Mouse (Mus musculus): ENCODE results near the gene Sdf2l1.

The Sdf2l1 gene

GRCm38 (mm10) chr16:17132906-17133200 lies 670 bp upstream of the Sdf2l1 start:
- H3K4me3 ChIP-seq (replicated peaks; ENCODE audit: low read length), result peak overlapping the region; percentile 97
- no peaks in the 10 kb centered on the region for H3K9me3 ChIP-seq (ENCODE audit: low read length)
- peaks cover 13% of the 10 kb centered on the region for H3K36me3 ChIP-seq (ENCODE audit: insufficient read depth, low read length)
- peaks cover 25% of the 10 kb centered on the region for H3K4me1 ChIP-seq (replicated peaks; ENCODE audit: low read depth, low read length)
- TF ChIP-seq NANOG (IDR thresholded peaks at IDR 0.05; ENCODE audit: borderline replicate concordance, low read length) (no peak), POU5F1 (IDR thresholded peaks at IDR 0.05; ENCODE audit: borderline replicate concordance, low read length) (no peak), CTCF (conservative IDR thresholded peaks at IDR 0.05; ENCODE audit: low read length) (no peak)
- peaks cover 27% of the 10 kb centered on the region for H3K27me3 ChIP-seq (ENCODE audit: insufficient read depth, low read length)

DNA sequence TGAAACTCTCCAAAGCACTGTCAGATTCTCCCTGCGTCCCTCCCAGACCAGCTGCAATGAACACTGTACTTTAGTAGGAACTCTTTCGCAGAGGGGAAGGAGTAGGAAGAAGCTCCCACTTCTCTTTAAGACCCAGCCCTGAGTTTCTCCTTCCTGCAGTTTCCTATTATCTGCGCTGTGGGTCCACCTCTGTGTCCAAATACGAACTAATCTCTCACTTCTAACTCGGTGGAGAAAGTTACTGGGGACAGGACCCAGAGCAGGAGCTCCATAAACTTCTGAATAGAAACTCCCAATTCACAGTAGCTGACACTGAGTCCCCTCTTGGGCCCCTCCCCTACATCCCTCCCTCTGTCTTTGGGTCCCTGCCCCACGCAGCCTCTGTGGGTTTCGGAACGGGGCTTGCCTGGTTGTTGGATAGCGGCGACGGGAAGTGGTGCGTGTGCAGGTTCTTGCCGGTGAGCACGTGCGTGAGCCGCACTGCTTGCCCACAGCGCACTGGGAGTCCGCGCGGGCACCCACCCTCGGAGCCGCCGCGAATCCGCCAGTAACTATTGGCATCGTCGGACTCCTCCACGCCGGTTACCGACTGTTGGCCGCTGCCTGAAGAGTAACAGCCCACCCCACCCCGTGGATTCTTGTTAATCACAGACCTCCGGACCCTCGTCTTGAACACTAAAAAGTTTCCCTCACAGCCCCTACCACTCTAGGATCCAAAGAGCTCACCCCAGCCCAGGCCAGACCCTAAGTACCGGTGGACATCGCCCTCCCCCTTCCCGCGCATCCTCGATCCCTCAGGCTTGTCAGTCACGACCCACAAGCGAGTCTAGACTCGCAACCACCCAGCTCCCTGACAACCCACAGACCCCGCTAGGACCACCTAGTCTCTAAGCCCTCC lies 743 bp downstream of the Sdf2l1 start:
- Histone ChIP-seq H3K36me3 (ENCODE audit: insufficient read depth, low read length) (peaks cover 13% of the 10 kb centered on the region), H3K27me3 (ENCODE audit: insufficient read depth, low read length) (peaks cover 24% of the 10 kb centered on the region), H3K4me3 (replicated peaks; ENCODE audit: low read length) (peak overlapping the region; percentile 97), H3K4me1 (replicated peaks; ENCODE audit: low read depth, low read length) (peaks cover 21% of the 10 kb centered on the region), H3K9me3 (ENCODE audit: low read length) (no peaks in the 10 kb centered on the region)
- TF ChIP-seq CTCF (conservative IDR thresholded peaks at IDR 0.05; ENCODE audit: low read length) (peak; percentile 59; the same call in 1 of the 2 replicates), POU5F1 (IDR thresholded peaks at IDR 0.05; ENCODE audit: borderline replicate concordance, low read length) (no peak)

DNA sequence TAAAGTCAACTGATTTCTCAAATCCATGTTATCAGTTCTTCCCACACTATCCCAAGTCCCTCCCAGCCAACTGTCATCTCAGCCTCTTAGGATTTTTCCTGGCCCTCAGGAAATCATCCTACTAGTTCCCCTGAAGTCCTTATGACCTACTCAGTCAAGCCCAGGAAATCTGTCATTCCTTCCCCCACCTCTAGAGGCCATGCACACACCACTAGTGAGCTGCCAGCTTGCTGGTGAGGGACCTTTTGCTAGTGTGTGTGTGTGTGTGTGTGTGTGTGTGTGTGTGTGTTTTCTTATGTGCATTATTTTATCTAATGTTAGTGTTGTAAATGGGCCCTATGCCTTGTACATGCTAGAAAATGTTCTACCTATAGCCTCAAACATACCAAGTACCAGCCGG lies 4.9 kb downstream of the Sdf2l1 start:
- Histone ChIP-seq H3K9me3 (ENCODE audit: low read length) (no peaks in the 10 kb centered on the region), H3K27me3 (ENCODE audit: insufficient read depth, low read length) (peaks cover 14% of the 10 kb centered on the region), H3K4me1 (replicated peaks; ENCODE audit: low read depth, low read length) (peaks cover 42% of the 10 kb centered on the region), H3K4me3 (replicated peaks; ENCODE audit: low read length) (no peak overlapping the region), H3K36me3 (ENCODE audit: insufficient read depth, low read length) (peaks cover 28% of the 10 kb centered on the region)
- TF ChIP-seq CTCF (conservative IDR thresholded peaks at IDR 0.05; ENCODE audit: low read length), result peak; percentile 69
- TF ChIP-seq POU5F1 (IDR thresholded peaks at IDR 0.05; ENCODE audit: borderline replicate concordance, low read length), result no peak

- H3K36me3 ChIP-seq (ENCODE audit: insufficient read depth, low read length), result peaks cover 42% of the 10 kb centered on the region
- peaks cover 50% of the 10 kb centered on the region for H3K4me1 ChIP-seq (replicated peaks; ENCODE audit: low read depth, low read length)
- H3K27me3 ChIP-seq (ENCODE audit: insufficient read depth, low read length), result no peaks in the 10 kb centered on the region
- H3K4me3 ChIP-seq (replicated peaks; ENCODE audit: low read length), result peak within 1 kb of the TSS; percentile 85
- TF ChIP-seq NANOG (IDR thresholded peaks at IDR 0.05; ENCODE audit: borderline replicate concordance, low read length), result no peak
- no peak for TF ChIP-seq CTCF (conservative IDR thresholded peaks at IDR 0.05; ENCODE audit: low read length)
- no peak for TF ChIP-seq POU5F1 (IDR thresholded peaks at IDR 0.05; ENCODE audit: borderline replicate concordance, low read length)
- H3K9me3 ChIP-seq (ENCODE audit: low read length), result no peaks in the 10 kb centered on the region
These were observed 7.2 kb downstream of the Sdf2l1 start, which contains the start of gene 2610318N02Rik for GRCm38 (mm10) chr16:17124871-17125520. Gene 2610318N02Rik, minus strand, starts transcription at chr16:17125167.

- H3K9me3 ChIP-seq (ENCODE audit: low read length), result no peaks in the 10 kb centered on the region
- TF ChIP-seq CTCF (conservative IDR thresholded peaks at IDR 0.05; ENCODE audit: low read length) (no peak), POU5F1 (IDR thresholded peaks at IDR 0.05; ENCODE audit: borderline replicate concordance, low read length) (no peak), NANOG (IDR thresholded peaks at IDR 0.05; ENCODE audit: borderline replicate concordance, low read length) (no peak)
- H3K36me3 ChIP-seq (ENCODE audit: insufficient read depth, low read length), result peaks cover 42% of the 10 kb centered on the region
- H3K27me3 ChIP-seq (ENCODE audit: insufficient read depth, low read length), result no peaks in the 10 kb centered on the region
- peak overlapping the region; percentile 85 for H3K4me3 ChIP-seq (replicated peaks; ENCODE audit: low read length)
- peaks cover 56% of the 10 kb centered on the region for H3K4me1 ChIP-seq (replicated peaks; ENCODE audit: low read depth, low read length)
These were observed 7.9 kb downstream of the Sdf2l1 start for GRCm38 (mm10) chr16:17124119-17124870.

DNA sequence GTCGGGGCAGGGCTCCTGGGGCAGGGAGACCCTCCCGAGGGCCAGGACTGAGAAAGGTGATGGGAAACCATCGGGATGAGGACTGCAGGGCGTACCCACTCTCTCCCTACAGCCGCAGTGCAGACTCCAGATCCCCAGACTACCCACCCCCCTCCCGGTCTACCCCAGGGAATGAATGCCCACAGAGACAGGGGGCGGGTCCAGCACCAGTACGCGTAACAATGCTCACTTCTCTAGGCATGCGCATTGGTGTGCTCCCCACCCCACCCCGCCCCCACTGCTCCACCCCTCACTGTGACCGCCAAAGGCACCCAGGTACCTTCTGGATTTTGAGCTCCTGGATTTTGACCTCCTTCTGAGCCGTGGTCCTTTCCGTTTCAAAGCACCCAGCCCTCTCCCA lies 10.6 kb downstream of the Sdf2l1 start:
- TF ChIP-seq POU5F1 (IDR thresholded peaks at IDR 0.05; ENCODE audit: borderline replicate concordance, low read length) (no peak), NANOG (IDR thresholded peaks at IDR 0.05; ENCODE audit: borderline replicate concordance, low read length) (no peak), CTCF (conservative IDR thresholded peaks at IDR 0.05; ENCODE audit: low read length) (no peak)
- Histone ChIP-seq H3K4me1 (replicated peaks; ENCODE audit: low read depth, low read length) (peaks cover 69% of the 10 kb centered on the region), H3K36me3 (ENCODE audit: insufficient read depth, low read length) (peaks cover 69% of the 10 kb centered on the region)

GRCm38 (mm10) chr16:17117309-17117799 lies 14.8 kb downstream of the Sdf2l1 start:
- Histone ChIP-seq H3K4me1 (replicated peaks; ENCODE audit: low read depth, low read length) (peaks cover 39% of the 10 kb centered on the region), H3K4me3 (replicated peaks; ENCODE audit: low read length) (no peak overlapping the region), H3K27me3 (ENCODE audit: insufficient read depth, low read length) (no peaks in the 10 kb centered on the region), H3K9me3 (ENCODE audit: low read length) (no peaks in the 10 kb centered on the region), H3K36me3 (ENCODE audit: insufficient read depth, low read length) (peaks cover 96% of the 10 kb centered on the region)
- TF ChIP-seq POU5F1 (IDR thresholded peaks at IDR 0.05; ENCODE audit: borderline replicate concordance, low read length), result no peak
- TF ChIP-seq NANOG (IDR thresholded peaks at IDR 0.05; ENCODE audit: borderline replicate concordance, low read length), result no peak
- no peak for TF ChIP-seq CTCF (conservative IDR thresholded peaks at IDR 0.05; ENCODE audit: low read length)

More for the DNA sequence above, 10.6 kb downstream of the Sdf2l1 start:
- no peaks in the 10 kb centered on the region for H3K27me3 ChIP-seq (ENCODE audit: insufficient read depth, low read length)
- no peaks in the 10 kb centered on the region for H3K9me3 ChIP-seq (ENCODE audit: low read length)
- H3K4me3 ChIP-seq (replicated peaks; ENCODE audit: low read length), result peak overlapping the region; percentile 85

Measured in E14TG2a.4 (cell line).